Mouse (Mus musculus) C2C12 (cell line): Measurements from ENCODE around the gene Lrmda.

Experiments
- CTCF ChIP-seq: IDR thresholded peaks from one replicate; pipeline ENCODE4 v1.5.1; 2011; ENCODE audit not compliant: control insufficient read depth, insufficient read depth, insufficient read length
- MYOD1 ChIP-seq: IDR thresholded peaks from one replicate; pipeline ENCODE4 v1.6.1; 2011; ENCODE audit warnings: low read depth; ENCODE audit not compliant: control insufficient read depth, insufficient read length

- TF ChIP-seq MYOD1 (no peak), CTCF (no peak)
These were observed 16.3 kb upstream of the Lrmda start for GRCm38 (mm10) chr14:22003231-22003630.
